Mouse (Mus musculus) kidney, adult 8-10 months (tissue): ENCODE data around the gene Gal3st2.
"Not testable (repeated sequence)": the region's sequence is repeated elsewhere in the genome, so short reads cannot be mapped to it uniquely, and the experiment has no call there.

ENCODE experiments used
- DNase-seq, 2 experiments: peaks; one replicate each; pipeline ENCODE4 v3.0.0; 2022

Gal3st2 gene

GRCm38 (mm10) chr1:93861048-93861447 lies at the start of gene Gal3st2:
Gene Gal3st2, plus strand, starts transcription at chr1:93861306.
- not testable (repeated sequence) for DNase-seq

GRCm38 (mm10) chr1:93811495-93812039 lies 49.5 kb upstream of the Gal3st2 start:
- no peak for DNase-seq

- DNase-seq = no peak
These were observed 43.1 kb upstream of the Gal3st2 start for GRCm38 (mm10) chr1:93817823-93818532.

GRCm38 (mm10) chr1:93818722-93819121 lies 42.4 kb upstream of the Gal3st2 start:
- DNase-seq = no peak

GRCm38 (mm10) chr1:93823796-93824495 lies 37.2 kb upstream of the Gal3st2 start:
- no peak for DNase-seq

- DNase-seq = no peak
These were observed 36.5 kb upstream of the Gal3st2 start, which contains the start of gene D2hgdh for GRCm38 (mm10) chr1:93824609-93825008. Gene D2hgdh, plus strand, starts transcription at chr1:93824909.

- DNase-seq = peak; percentile 96
These were observed 35.9 kb upstream of the Gal3st2 start for GRCm38 (mm10) chr1:93825105-93825674.

- no peak for DNase-seq
These were observed 35.2 kb upstream of the Gal3st2 start for GRCm38 (mm10) chr1:93825771-93826539.

GRCm38 (mm10) chr1:93826540-93826835 lies 34.6 kb upstream of the Gal3st2 start:
- DNase-seq = no peak

- DNase-seq = not testable (repeated sequence)
These were observed 28.2 kb upstream of the Gal3st2 start for GRCm38 (mm10) chr1:93832754-93833360.

GRCm38 (mm10) chr1:93834671-93835150 lies 26.4 kb upstream of the Gal3st2 start:
- DNase-seq = no peak

- no peak for DNase-seq
These were observed 25.9 kb upstream of the Gal3st2 start for GRCm38 (mm10) chr1:93835211-93835610.

- DNase-seq = no peak
These were observed 25.1 kb upstream of the Gal3st2 start for GRCm38 (mm10) chr1:93835876-93836531.

- no peak for DNase-seq
These were observed 24.6 kb upstream of the Gal3st2 start for GRCm38 (mm10) chr1:93836532-93836913.

- DNase-seq = no peak
These were observed 23.8 kb upstream of the Gal3st2 start for GRCm38 (mm10) chr1:93837335-93837734.

- DNase-seq = not testable (repeated sequence)
These were observed 22.5 kb upstream of the Gal3st2 start for GRCm38 (mm10) chr1:93838569-93838968.

- not testable (repeated sequence) for DNase-seq
These were observed 15.2 kb upstream of the Gal3st2 start for GRCm38 (mm10) chr1:93845766-93846366.

GRCm38 (mm10) chr1:93855790-93856189 lies 5.3 kb upstream of the Gal3st2 start:
- DNase-seq = not testable (repeated sequence)

GRCm38 (mm10) chr1:93857370-93857769 lies 3.7 kb upstream of the Gal3st2 start:
- no peak for DNase-seq

GRCm38 (mm10) chr1:93857991-93858390 lies 3.1 kb upstream of the Gal3st2 start:
- no peak for DNase-seq

GRCm38 (mm10) chr1:93859619-93860018 lies 1.5 kb upstream of the Gal3st2 start:
- no peak for DNase-seq
